Mouse (Mus musculus) MEL (cell line): ENCODE measurements around the gene Elfn1. TPM values are rescaled to one million over a fixed set of nuclear protein-coding genes. Genes with fewer than 3 reads are reported as not detected.

Experiments used
- DNase-seq: peaks from one replicate; pipeline ENCODE4 v3.0.0; 2011; ENCODE audit warnings: low read depth, low spot score
- H3K27ac ChIP-seq: 2 replicates; pipeline ENCODE4 v1.5.1; 2012; ENCODE audit warnings: low read depth, mild to moderate bottlenecking, control low read depth, low read length, moderate library complexity; ENCODE audit not compliant: control insufficient read depth
- H3K27me3 ChIP-seq, 2 experiments: fragments of 150-350 bp in 1 of 2; sonication (generic) in 1 of 2; 2 replicates each; pipeline ENCODE4 v1.6.1; 2012; ENCODE audit warnings: low read length in 2 of 2, mild to moderate bottlenecking in 2 of 2, improper control_type of control experiment in 1 of 2, moderate library complexity in 1 of 2; ENCODE audit not compliant: insufficient read depth in 2 of 2, control insufficient read depth in 1 of 2
- H3K36me3 ChIP-seq, 2 experiments: 2 replicates each; pipeline ENCODE4 v1.6.1; 2012 to 2014; ENCODE audit warnings: low read length in 2 of 2, improper control_type of control experiment in 1 of 2, inconsistent platforms in 1 of 2, mild to moderate bottlenecking in 1 of 2; ENCODE audit not compliant: insufficient read depth in 2 of 2, control insufficient read depth in 1 of 2
- H3K4me1 ChIP-seq, 2 experiments: fragments of 150-350 bp in 1 of 2; sonication (generic) in 1 of 2; 2 replicates each; pipeline ENCODE4 v1.6.1; 2012; ENCODE audit warnings: low read length in 2 of 2, improper control_type of control experiment in 1 of 2, mild to moderate bottlenecking in 1 of 2; ENCODE audit not compliant: insufficient read depth in 2 of 2, control insufficient read depth in 1 of 2
- H3K4me3 ChIP-seq, 2 experiments: fragments of 150-350 bp in 1 of 2; sonication (generic) in 1 of 2; 2 replicates each; pipeline ENCODE4 v1.5.1; 2012; ENCODE audit warnings: low read depth in 2 of 2, low read length in 2 of 2, mild to moderate bottlenecking in 2 of 2, moderate library complexity in 2 of 2, control low read depth in 1 of 2, improper control_type of control experiment in 1 of 2; ENCODE audit not compliant: control insufficient read depth in 1 of 2, insufficient read depth in 1 of 2
- H3K79me2 ChIP-seq: 2 replicates; pipeline ENCODE4 v1.6.1; 2012; ENCODE audit warnings: mild to moderate bottlenecking, low read length, moderate library complexity; ENCODE audit not compliant: control insufficient read depth, poor library complexity, insufficient read depth
- H3K9ac ChIP-seq: 2 replicates; pipeline ENCODE4 v1.6.1; 2012; ENCODE audit warnings: low read depth, mild to moderate bottlenecking, control low read depth, low read length, moderate library complexity; ENCODE audit not compliant: control insufficient read depth, poor library complexity, severe bottlenecking
- H3K9me3 ChIP-seq: fragments of 150-350 bp; sonication (generic); replicated peaks from 2 replicates; pipeline ENCODE4 v1.6.1; 2012; ENCODE audit warnings: mild to moderate bottlenecking, low read length, improper control_type of control experiment, moderate library complexity; ENCODE audit not compliant: insufficient read depth
- BHLHE40 ChIP-seq: IDR thresholded peaks from 2 replicates; pipeline ENCODE4 v1.6.1; 2012; ENCODE audit warnings: low read depth, mild to moderate bottlenecking, inconsistent platforms, low read length, improper control_type of control experiment, borderline replicate concordance
- CTCF ChIP-seq, 3 experiments: IDR thresholded peaks in 2 of 3; conservative IDR thresholded peaks in 1 of 3; 2 replicates each; pipeline ENCODE4 v1.5.1; 2011 to 2012; ENCODE audit warnings: low read length in 3 of 3, low read depth in 2 of 3, mild to moderate bottlenecking in 2 of 3, improper control_type of control experiment in 1 of 3, inconsistent platforms in 1 of 3, mixed read lengths in 1 of 3, moderate library complexity in 1 of 3; ENCODE audit not compliant: control insufficient read depth in 1 of 3, insufficient read depth in 1 of 3, poor library complexity in 1 of 3, severe bottlenecking in 1 of 3
- GABPA ChIP-seq: IDR thresholded peaks from 2 replicates; pipeline ENCODE4 v1.6.1; 2012; ENCODE audit warnings: low read depth, mild to moderate bottlenecking, inconsistent platforms, low read length, improper control_type of control experiment, moderate library complexity
- GATA1 ChIP-seq: IDR thresholded peaks from 2 replicates; pipeline ENCODE4 v1.6.1; 2011; ENCODE audit warnings: low read depth, low read length, improper control_type of control experiment
- HCFC1 ChIP-seq: IDR thresholded peaks from 2 replicates; pipeline ENCODE4 v1.6.1; 2012; ENCODE audit warnings: low read depth, mild to moderate bottlenecking, inconsistent platforms, low read length, improper control_type of control experiment, moderate library complexity
- JUND ChIP-seq: IDR thresholded peaks from 2 replicates; pipeline ENCODE4 v1.6.1; 2011; ENCODE audit warnings: low read depth, mild to moderate bottlenecking, improper control_type of control experiment, low read length
- KAT2A ChIP-seq: conservative IDR thresholded peaks from 2 replicates; pipeline ENCODE4 v1.6.1; 2012; ENCODE audit warnings: low read depth, low read length, improper control_type of control experiment, inconsistent platforms
- MAFK ChIP-seq: IDR thresholded peaks from 2 replicates; pipeline ENCODE4 v1.6.1; 2011; ENCODE audit warnings: low read depth, mild to moderate bottlenecking, low read length, improper control_type of control experiment, borderline replicate concordance
- MEF2A ChIP-seq: IDR thresholded peaks from 2 replicates; pipeline ENCODE4 v1.6.1; 2014; ENCODE audit warnings: low read depth, mild to moderate bottlenecking, inconsistent platforms, low read length, improper control_type of control experiment; ENCODE audit not compliant: poor library complexity, insufficient replicate concordance, severe bottlenecking; ENCODE audit errors: extremely low read depth
- MYC ChIP-seq: IDR thresholded peaks from 2 replicates; pipeline ENCODE4 v1.6.1; 2011; ENCODE audit warnings: low read depth, mild to moderate bottlenecking, low read length, improper control_type of control experiment, moderate library complexity
- POLR2A ChIP-seq, 2 experiments: IDR thresholded peaks; 2 replicates each; pipeline ENCODE4 v1.6.1; 2011 to 2012; ENCODE audit warnings: low read length in 2 of 2, mild to moderate bottlenecking in 2 of 2, control low read depth in 1 of 2, improper control_type of control experiment in 1 of 2, low read depth in 1 of 2, moderate library complexity in 1 of 2; ENCODE audit not compliant: control insufficient read depth in 1 of 2, insufficient read depth in 1 of 2, poor library complexity in 1 of 2
- POLR2AphosphoS2 ChIP-seq: IDR thresholded peaks from 2 replicates; pipeline ENCODE4 v1.6.1; 2011; ENCODE audit warnings: low read length, improper control_type of control experiment
- SIN3A ChIP-seq: IDR thresholded peaks from 2 replicates; pipeline ENCODE4 v1.6.1; 2012; ENCODE audit warnings: low read length, improper control_type of control experiment, inconsistent platforms
- SMC3 ChIP-seq: IDR thresholded peaks from 2 replicates; pipeline ENCODE4 v1.6.1; 2011; ENCODE audit warnings: low read depth, low read length, improper control_type of control experiment
- TAL1 ChIP-seq: IDR thresholded peaks from 2 replicates; pipeline ENCODE4 v1.6.1; 2012; ENCODE audit warnings: mild to moderate bottlenecking, inconsistent platforms, low read length, moderate library complexity, mixed read lengths
- TCF12 ChIP-seq: IDR thresholded peaks from 2 replicates; pipeline ENCODE4 v1.6.1; 2014; ENCODE audit warnings: low read depth, mild to moderate bottlenecking, inconsistent platforms, low read length, improper control_type of control experiment, moderate library complexity
- UBTF ChIP-seq: IDR thresholded peaks from 2 replicates; pipeline ENCODE4 v1.6.1; 2012; ENCODE audit warnings: low read depth, mild to moderate bottlenecking, inconsistent platforms, low read length, improper control_type of control experiment, moderate library complexity, borderline replicate concordance; ENCODE audit not compliant: insufficient read depth
- USF2 ChIP-seq, 2 experiments: IDR thresholded peaks; 2 replicates each; pipeline ENCODE4 v1.6.1; 2011 to 2012; ENCODE audit warnings: improper control_type of control experiment in 2 of 2, low read length in 2 of 2, borderline replicate concordance in 1 of 2, inconsistent platforms in 1 of 2, low read depth in 1 of 2, mild to moderate bottlenecking in 1 of 2; ENCODE audit not compliant: insufficient read depth in 1 of 2
- ZC3H11A ChIP-seq: IDR thresholded peaks from 2 replicates; pipeline ENCODE4 v1.6.1; 2012; ENCODE audit warnings: low read depth, mild to moderate bottlenecking, inconsistent platforms, low read length, improper control_type of control experiment
- ZKSCAN1 ChIP-seq: IDR thresholded peaks from 2 replicates; pipeline ENCODE4 v1.6.1; 2012; ENCODE audit warnings: low read depth, mild to moderate bottlenecking, inconsistent platforms, low read length, improper control_type of control experiment, moderate library complexity
- ZMIZ1 ChIP-seq: IDR thresholded peaks from 2 replicates; pipeline ENCODE4 v1.6.1; 2012; ENCODE audit warnings: low read depth, mild to moderate bottlenecking, inconsistent platforms, low read length, improper control_type of control experiment, moderate library complexity
- ZNF384 ChIP-seq: IDR thresholded peaks from 2 replicates; pipeline ENCODE4 v1.6.1; 2012; ENCODE audit warnings: low read depth, mild to moderate bottlenecking, inconsistent platforms, low read length, improper control_type of control experiment
- polyA plus RNA-seq, 2 experiments: library from polyadenylated mRNA; stranded (reverse) in 1 of 2; unstranded in 1 of 2; fragments of >175 nt in 1 of 2; fragments of >200 nt in 1 of 2; gene quantifications; 2 replicates each; pipeline versions ENCODE4 v1.2.1 to v1.2.4; 2012; ENCODE audit warnings: low replicate concordance in 2 of 2, low read depth in 1 of 2; ENCODE audit not compliant: insufficient read length in 2 of 2, insufficient read depth in 1 of 2, missing spikeins in 1 of 2
- total RNA-seq: library from RNA; depleted of rRNA; stranded (reverse); fragments of 300-350 nt; gene quantifications from 2 replicates; pipeline ENCODE4 v1.2.3, GENCODE M21; 2012

Gene Elfn1
- total and polyA plus RNA-seq, 3 experiments: 0.08 TPM; not detected in 2

GRCm38 (mm10) chr5:139908243-139908810, 584 bp downstream of the Elfn1 start:
- Histone ChIP-seq H3K9me3 (no peaks in the 10 kb centered on the region), H3K36me3 (no peaks in the 10 kb centered on the region), H3K9ac (no peak overlapping the region), H3K79me2 (no peaks in the 10 kb centered on the region), H3K4me3 (no peak overlapping the region), H3K27me3 (no peaks in the 10 kb centered on the region; a peak in 1 of 4 replicates), H3K27ac (no peak overlapping the region), H3K4me1 (no peaks in the 10 kb centered on the region)
- no peak for TF ChIP-seq POLR2A (IDR thresholded peaks at IDR 0.05; ENCODE audit: control insufficient read depth in 1 of 2, insufficient read depth in 1 of 2, low read depth in 1 of 2, low read length in 2 of 2, poor library complexity in 1 of 2)
- no peak for TF ChIP-seq KAT2A
- TF ChIP-seq POLR2AphosphoS2: no peak
- no peak for TF ChIP-seq ZKSCAN1
- TF ChIP-seq BHLHE40: no peak
- TF ChIP-seq MEF2A: no peak
- no peak for TF ChIP-seq TAL1
- no peak for TF ChIP-seq GATA1
- TF ChIP-seq MYC: no peak
- no peak for TF ChIP-seq GABPA
- TF ChIP-seq UBTF: no peak
- TF ChIP-seq TCF12: no peak
- TF ChIP-seq SMC3: no peak
- TF ChIP-seq SIN3A: no peak
- TF ChIP-seq ZMIZ1: no peak
- no peak for TF ChIP-seq CTCF (IDR thresholded peaks at IDR 0.05 in 2 of 3, conservative IDR thresholded peaks at IDR 0.05 in 1 of 3; ENCODE audit: control insufficient read depth in 1 of 3, insufficient read depth in 1 of 3, low read depth in 2 of 3, low read length in 3 of 3, poor library complexity in 1 of 3, severe bottlenecking in 1 of 3)
- DNase-seq: no peak

- Histone ChIP-seq H3K27ac (no peak overlapping the region), H3K27me3 (no peaks in the 10 kb centered on the region; a peak in 1 of 4 replicates), H3K79me2 (no peaks in the 10 kb centered on the region), H3K9ac (no peak overlapping the region), H3K4me1 (no peaks in the 10 kb centered on the region), H3K4me3 (no peak overlapping the region), H3K9me3 (no peaks in the 10 kb centered on the region), H3K36me3 (no peaks in the 10 kb centered on the region)
- no peak for DNase-seq
- TF ChIP-seq USF2 (IDR thresholded peaks at IDR 0.05; ENCODE audit: borderline replicate concordance in 1 of 2, insufficient read depth in 1 of 2, low read depth in 1 of 2, low read length in 2 of 2): no peak
- no peak for TF ChIP-seq JUND
- no peak for TF ChIP-seq ZNF384
- TF ChIP-seq SMC3: no peak
- TF ChIP-seq HCFC1: no peak
- TF ChIP-seq MAFK: no peak
- no peak for TF ChIP-seq ZC3H11A
These were observed 1.3 kb downstream of the Elfn1 start for GRCm38 (mm10) chr5:139908811-139909627.
